Mouse (Mus musculus) Patski (cell line): ENCODE data around the gene Tigd3. TPM values are rescaled to one million over a fixed set of nuclear protein-coding genes. Genes with fewer than 3 reads are reported as not detected.

Source experiments
- ATAC-seq: fragments of 100-300 bp; one replicate; pipeline ENCODE4 v1.8.0; 2021
- CTCF ChIA-PET: fragments of 350-600 bp; sonication (Branson Sonifier 250); formaldehyde crosslinking; loops from one replicate; lab custom pipeline; 2022; ENCODE audit warnings: inconsistent platforms; lab: Charles Lee
- POLR2A ChIA-PET: fragments of 350-600 bp; sonication (Branson Sonifier 250); formaldehyde crosslinking; loops from one replicate; lab custom pipeline; 2022; ENCODE audit warnings: antibody characterized with exemption, inconsistent platforms; lab: Charles Lee
- DNase-seq: peaks from one replicate; pipeline ENCODE4 v3.0.0-alpha.2; 2011; ENCODE audit warnings: low read depth, low spot score
- H3K27me3 ChIP-seq: fragments of 371-371 bp; one replicate; pipeline ENCODE4 v1.5.1; 2021
- CTCF ChIP-seq: fragments of 100-300 bp; IDR thresholded peaks from one replicate; pipeline ENCODE4 v1.5.1; 2021
- in situ Hi-C: fragments of 300-500 bp; cut with MboI; formaldehyde crosslinking; loops from 3 replicates; pipeline ENCODE4 v1.11.1; 2018; ENCODE audit warnings: low pct_unique_long_range_greater_than_20kb, mixed read lengths
- polyA plus RNA-seq: library from polyadenylated mRNA; unstranded; gene quantifications from one replicate; pipeline ENCODE4 v1.2.3, GENCODE M21; 2021

Gene Tigd3
- 1.2 TPM for polyA plus RNA-seq

- POLR2A ChIA-PET, result interaction anchor here (0.8 to 1.2 kb wide), 2 partner anchors 14 to 18 kb away, joined by 3 to 5 read pairs; partner anchors contain the start of gene Dpf2
- in situ Hi-C loops, result no loop called here
- peak; percentile 55 for DNase-seq
- CTCF ChIA-PET, result interaction anchor here (0.8 to 1.9 kb wide), 2 partner anchors 11 to 107 kb away, joined by 4 to 6 read pairs; no protein-coding TSS in a partner anchor
- no peaks in the 10 kb centered on the region for H3K27me3 ChIP-seq
- no peak for TF ChIP-seq CTCF
- ATAC-seq, result peak; percentile 74
Observed at GRCm38 (mm10) chr19:5894002-5894678, at the start of gene Tigd3. TSS of gene Tigd3 (minus strand) at chr19:5894149.

- TF ChIP-seq CTCF, result no peak
- H3K27me3 ChIP-seq, result no peaks in the 10 kb centered on the region
- ATAC-seq (no peak), DNase-seq (no peak)
- CTCF ChIA-PET, result interaction anchor here (1.3 to 1.6 kb wide), 2 partner anchors 14 to 19 kb away, joined by 4 read pairs; no protein-coding TSS in a partner anchor
- in situ Hi-C loops, result no loop called here
- POLR2A ChIA-PET, result no interaction called here
Observed at GRCm38 (mm10) chr19:5943404-5943803, 49.5 kb upstream of the Tigd3 start.

- CTCF ChIA-PET, result interaction anchor here (1.3 to 1.7 kb wide), 2 partner anchors 13 to 156 kb away, joined by 4 to 6 read pairs; no protein-coding TSS in a partner anchor
- TF ChIP-seq CTCF, result no peak
- in situ Hi-C loops, result no loop called here
- no peaks in the 10 kb centered on the region for H3K27me3 ChIP-seq
- no peak for ATAC-seq
- POLR2A ChIA-PET, result no interaction called here
- DNase-seq, result no peak
Observed at GRCm38 (mm10) chr19:5942581-5942980, 48.6 kb upstream of the Tigd3 start.

GRCm38 (mm10) chr19:5940656-5941055 is 46.7 kb upstream of the Tigd3 start:
- TF ChIP-seq CTCF, result no peak
- in situ Hi-C loops, result no loop called here
- no peak for DNase-seq
- no peaks in the 10 kb centered on the region for H3K27me3 ChIP-seq
- ChIA-PET POLR2A (no interaction called here), CTCF (interaction anchor here (0.9 kb wide), 1 partner anchor 14 kb away, joined by 4 read pairs; no protein-coding TSS in a partner anchor)
- no peak for ATAC-seq

GRCm38 (mm10) chr19:5940173-5940572 is 46.2 kb upstream of the Tigd3 start:
- in situ Hi-C loops, result no loop called here
- peak; percentile 18 for ATAC-seq
- DNase-seq, result no peak
- no peaks in the 10 kb centered on the region for H3K27me3 ChIP-seq
- CTCF ChIA-PET, result interaction anchor here (0.7 to 1.0 kb wide), 3 partner anchors 10 to 16 kb away, joined by 3 to 4 read pairs (median 4); no protein-coding TSS in a partner anchor
- TF ChIP-seq CTCF, result no peak
- POLR2A ChIA-PET, result interaction anchor here (1.0 kb wide), 1 partner anchor 11 kb away, joined by 3 read pairs; no protein-coding TSS in a partner anchor

- ChIA-PET POLR2A (interaction anchor here (1.0 kb wide), 1 partner anchor 10 kb away, joined by 3 read pairs; no protein-coding TSS in a partner anchor), CTCF (interaction anchor here (0.7 to 1.0 kb wide), 3 partner anchors 10 to 16 kb away, joined by 3 to 4 read pairs (median 4); no protein-coding TSS in a partner anchor)
- DNase-seq (no peak), ATAC-seq (no peak)
- in situ Hi-C loops, result no loop called here
- TF ChIP-seq CTCF, result no peak
- H3K27me3 ChIP-seq, result no peaks in the 10 kb centered on the region
Observed at GRCm38 (mm10) chr19:5939715-5940114, 45.8 kb upstream of the Tigd3 start.

GRCm38 (mm10) chr19:5938516-5938915 is 44.6 kb upstream of the Tigd3 start:
- ATAC-seq (no peak), DNase-seq (no peak)
- H3K27me3 ChIP-seq, result no peaks in the 10 kb centered on the region
- CTCF ChIA-PET, result interaction anchor here (1.3 to 1.6 kb wide), 2 partner anchors 13 to 18 kb away, joined by 5 read pairs; partner anchors contain the start of gene Cdc42ep2
- no peak for TF ChIP-seq CTCF
- POLR2A ChIA-PET, result no interaction called here
- in situ Hi-C loops, result no loop called here

GRCm38 (mm10) chr19:5937836-5938406 is 44.0 kb upstream of the Tigd3 start:
- DNase-seq (no peak), ATAC-seq (no peak)
- no peak for TF ChIP-seq CTCF
- in situ Hi-C loops, result no loop called here
- H3K27me3 ChIP-seq, result no peaks in the 10 kb centered on the region
- ChIA-PET CTCF (interaction anchor here (1.3 to 1.6 kb wide), 2 partner anchors 13 to 18 kb away, joined by 5 read pairs; partner anchors contain the start of gene Cdc42ep2), POLR2A (no interaction called here)

GRCm38 (mm10) chr19:5937095-5937835 is 43.3 kb upstream of the Tigd3 start:
- DNase-seq, result no peak
- in situ Hi-C loops, result no loop called here
- no peak for TF ChIP-seq CTCF
- ATAC-seq, result no peak
- no peaks in the 10 kb centered on the region for H3K27me3 ChIP-seq
- CTCF ChIA-PET, result interaction anchor here (1.2 to 1.6 kb wide), 3 partner anchors 11 to 19 kb away, joined by 3 to 5 read pairs (median 5); partner anchors contain the start of gene Cdc42ep2
- POLR2A ChIA-PET, result no interaction called here

- ChIA-PET CTCF (interaction anchor here (0.8 kb wide), 1 partner anchor 12 kb away, joined by 3 read pairs; no protein-coding TSS in a partner anchor), POLR2A (interaction anchor here (0.6 kb wide), 1 partner anchor 240 kb away, joined by 3 read pairs; no protein-coding TSS in a partner anchor)
- no peak for DNase-seq
- in situ Hi-C loops, result no loop called here
- ATAC-seq, result no peak
- TF ChIP-seq CTCF, result no peak
- H3K27me3 ChIP-seq, result no peaks in the 10 kb centered on the region
Observed at GRCm38 (mm10) chr19:5935691-5936090, 41.7 kb upstream of the Tigd3 start.
